Mouse (Mus musculus) hindbrain, embryonic 16.5 days (tissue): Measurements from ENCODE around the gene Akt1s1. TPM values are rescaled to one million over a fixed set of nuclear protein-coding genes. Genes with fewer than 3 reads are reported as not detected.
A peak's percentile ranks its signal among the peaks of the same experiment; 100 is the strongest.

Experiments used
- ATAC-seq: fragments of 200-750 bp; cut with Nextera tagmentation; 2 replicates; pipeline ENCODE4 v1.8.0; 2017; ENCODE audit warnings: moderate TSS enrichment, moderate library complexity
- H3K27ac ChIP-seq: fragments of 300-500 bp; sonication (generic); 2 replicates; pipeline ENCODE4 v1.5.1; 2014; ENCODE audit warnings: low read depth, mild to moderate bottlenecking, control low read depth, low read length, moderate library complexity
- H3K27me3 ChIP-seq: fragments of 300-500 bp; sonication (generic); replicated peaks from 2 replicates; pipeline ENCODE4 v1.6.1; 2014; ENCODE audit warnings: low read length; ENCODE audit not compliant: control insufficient read depth, insufficient read depth
- H3K36me3 ChIP-seq: fragments of 300-500 bp; sonication (generic); 2 replicates; pipeline ENCODE4 v1.6.1; 2014; ENCODE audit warnings: mild to moderate bottlenecking, low read length, moderate library complexity, mixed read lengths; ENCODE audit not compliant: control insufficient read depth, insufficient read depth
- H3K4me1 ChIP-seq: fragments of 300-500 bp; sonication (generic); 2 replicates; pipeline ENCODE4 v1.6.1; 2014; ENCODE audit warnings: low read depth, low read length; ENCODE audit not compliant: control insufficient read depth, insufficient read depth
- H3K4me2 ChIP-seq: fragments of 300-500 bp; sonication (generic); 2 replicates; pipeline ENCODE4 v1.6.1; 2014; ENCODE audit warnings: mild to moderate bottlenecking, low read length, control low read depth, moderate library complexity
- H3K4me3 ChIP-seq: fragments of 300-500 bp; sonication (generic); 2 replicates; pipeline ENCODE4 v1.5.1; 2014; ENCODE audit warnings: mild to moderate bottlenecking, low read length, control low read depth, moderate library complexity
- H3K9ac ChIP-seq: fragments of 300-500 bp; sonication (generic); 2 replicates; pipeline ENCODE4 v1.6.1; 2014; ENCODE audit warnings: low read depth, mild to moderate bottlenecking, control low read depth, low read length, moderate library complexity
- H3K9me3 ChIP-seq: fragments of 300-500 bp; sonication (generic); 2 replicates; pipeline ENCODE4 v1.6.1; 2014; ENCODE audit warnings: mild to moderate bottlenecking, low read length, moderate library complexity; ENCODE audit not compliant: control insufficient read depth
- WGBS: fragments of 180-500 bp; shearing (Covaris S2); extraction: QIAGEN DNeasy Blood & Tissue Kit; methylation state at CpG from one replicate; pipeline ENCODE4 v1.1.7; 2014; 5-methylcytosine and 5-hydroxymethylcytosine counted together
- polyA plus RNA-seq: library from polyadenylated mRNA; unstranded; fragments of >200 nt; fragmentation: Nextera tagmentation; extraction: Ambion mirVana; gene quantifications from 2 replicates; pipeline ENCODE4 v1.2.1, GENCODE M21; 2015

Akt1s1 gene
- polyA plus RNA-seq, 1 experiment from 2014 or later = 90.7 TPM

GRCm38 (mm10) chr7:44838073-44838472, 10.7 kb upstream of the Akt1s1 start:
- Histone ChIP-seq H3K36me3 (peaks cover 21% of the 10 kb centered on the region), H3K4me1 (peaks cover 13% of the 10 kb centered on the region), H3K27me3 (peaks cover 16% of the 10 kb centered on the region), H3K27ac (no peak overlapping the region), H3K9ac (no peak overlapping the region), H3K4me3 (no peak overlapping the region), H3K4me2 (no peak overlapping the region), H3K9me3 (no peaks in the 10 kb centered on the region)
- WGBS = 82% methylated on average over 6 of the region's 6 CpGs
- ATAC-seq = no peak

- H3K27me3 ChIP-seq = peaks cover 16% of the 10 kb centered on the region
- peaks cover 29% of the 10 kb centered on the region for H3K36me3 ChIP-seq
- peak overlapping the region; percentile 59 for H3K9ac ChIP-seq
- ATAC-seq = no peak
- no peak overlapping the region; the same call in 1 of the 2 replicates for H3K27ac ChIP-seq
- WGBS = 33% methylated on average over 11 of the region's 11 CpGs
- H3K9me3 ChIP-seq = no peaks in the 10 kb centered on the region
- peak overlapping the region; percentile 64 for H3K4me2 ChIP-seq
- H3K4me1 ChIP-seq = peaks cover 13% of the 10 kb centered on the region
- peak overlapping the region; percentile 32 for H3K4me3 ChIP-seq
Observed at GRCm38 (mm10) chr7:44839171-44839490, 9.7 kb upstream of the Akt1s1 start.

- H3K4me1 ChIP-seq = peaks cover 13% of the 10 kb centered on the region
- H3K36me3 ChIP-seq = peaks cover 33% of the 10 kb centered on the region
- H3K27ac ChIP-seq = peak overlapping the region; percentile 25; the same call in 1 of the 2 replicates
- WGBS = under 1% methylated on average over 58 of the region's 58 CpGs
- peaks cover 16% of the 10 kb centered on the region for H3K27me3 ChIP-seq
- no peaks in the 10 kb centered on the region for H3K9me3 ChIP-seq
- peak overlapping the region; percentile 59 for H3K9ac ChIP-seq
- peak overlapping the region; percentile 32 for H3K4me3 ChIP-seq
- peak; percentile 53 for ATAC-seq
- peak overlapping the region; percentile 64 for H3K4me2 ChIP-seq
Observed at GRCm38 (mm10) chr7:44839491-44840191, 9.2 kb upstream of the Akt1s1 start.

- Histone ChIP-seq H3K9me3 (no peaks in the 10 kb centered on the region), H3K27me3 (peaks cover 16% of the 10 kb centered on the region), H3K4me2 (peak overlapping the region; percentile 64; the same call in 1 of the 2 replicates), H3K4me1 (peaks cover 13% of the 10 kb centered on the region), H3K36me3 (peaks cover 41% of the 10 kb centered on the region), H3K27ac (no peak overlapping the region), H3K4me3 (peak overlapping the region; percentile 32), H3K9ac (no peak overlapping the region)
- WGBS = 49% methylated on average over 14 of the region's 14 CpGs
- ATAC-seq = no peak
Observed at GRCm38 (mm10) chr7:44840426-44840825, 8.4 kb upstream of the Akt1s1 start.

GRCm38 (mm10) chr7:44841825-44842463, 6.8 kb upstream of the Akt1s1 start:
- Histone ChIP-seq H3K4me3 (no peak overlapping the region), H3K27ac (no peak overlapping the region), H3K4me2 (no peak overlapping the region), H3K36me3 (peaks cover 54% of the 10 kb centered on the region), H3K27me3 (peaks cover 16% of the 10 kb centered on the region), H3K4me1 (peaks cover 13% of the 10 kb centered on the region), H3K9me3 (no peaks in the 10 kb centered on the region), H3K9ac (no peak overlapping the region)
- no peak for ATAC-seq
- WGBS = 95% methylated on average over 8 of the region's 8 CpGs

GRCm38 (mm10) chr7:44845006-44845405, 3.8 kb upstream of the Akt1s1 start:
- peaks cover 53% of the 10 kb centered on the region for H3K36me3 ChIP-seq

GRCm38 (mm10) chr7:44846804-44847203, 2.0 kb upstream of the Akt1s1 start:
- Histone ChIP-seq H3K36me3 (peaks cover 44% of the 10 kb centered on the region), H3K27me3 (peaks cover 3% of the 10 kb centered on the region), H3K4me2 (no peak overlapping the region), H3K4me3 (no peak overlapping the region), H3K9me3 (no peaks in the 10 kb centered on the region), H3K9ac (no peak overlapping the region), H3K4me1 (peaks cover 20% of the 10 kb centered on the region), H3K27ac (no peak overlapping the region)
- no peak for ATAC-seq
- WGBS = 90% methylated on average over 7 of the region's 7 CpGs

More at GRCm38 (mm10) chr7:44845006-44845405, 3.8 kb upstream of the Akt1s1 start:
- Histone ChIP-seq H3K27ac (no peak overlapping the region), H3K4me2 (no peak overlapping the region), H3K9ac (no peak overlapping the region), H3K4me1 (peaks cover 14% of the 10 kb centered on the region), H3K27me3 (peaks cover 16% of the 10 kb centered on the region), H3K9me3 (no peaks in the 10 kb centered on the region), H3K4me3 (no peak overlapping the region)
- WGBS = 97% methylated on average over 9 of the region's 10 CpGs
- no peak for ATAC-seq

GRCm38 (mm10) chr7:44847772-44848171, 1.0 kb upstream of the Akt1s1 start:
- ATAC-seq = no peak
- Histone ChIP-seq H3K4me1 (peaks cover 20% of the 10 kb centered on the region), H3K36me3 (peaks cover 35% of the 10 kb centered on the region), H3K4me3 (peak overlapping the region; percentile 72), H3K27ac (no peak overlapping the region; the same call in none of the 2 replicates), H3K9ac (peak overlapping the region; percentile 72), H3K9me3 (no peaks in the 10 kb centered on the region), H3K4me2 (peak overlapping the region; percentile 92), H3K27me3 (no peaks in the 10 kb centered on the region)
- WGBS = 80% methylated on average over 5 of the region's 5 CpGs

GRCm38 (mm10) chr7:44849416-44850111, 773 bp downstream of the Akt1s1 start:
- WGBS = under 1% methylated on average over 41 of the region's 41 CpGs
- peak; percentile 74 for ATAC-seq
- Histone ChIP-seq H3K9ac (peak overlapping the region; percentile 82), H3K4me2 (peak overlapping the region; percentile 92), H3K36me3 (peaks cover 22% of the 10 kb centered on the region), H3K4me1 (peaks cover 30% of the 10 kb centered on the region), H3K9me3 (no peaks in the 10 kb centered on the region), H3K4me3 (peak overlapping the region; percentile 72), H3K27me3 (no peaks in the 10 kb centered on the region), H3K27ac (peak overlapping the region; percentile 99)
